Mouse (Mus musculus): ENCODE results near the gene Tmem174. TPM values are rescaled to one million over a fixed set of nuclear protein-coding genes. Genes with fewer than 3 reads are reported as not detected.

The Tmem174 gene
- not detected for polyA plus RNA-seq (2015; fragmentation: Illumina TruSeq; extraction: RNeasy Lipid Tissue Mini Kit (QIAGEN cat#74804); ENCODE audit: low read depth, low replicate concordance)

DNA sequence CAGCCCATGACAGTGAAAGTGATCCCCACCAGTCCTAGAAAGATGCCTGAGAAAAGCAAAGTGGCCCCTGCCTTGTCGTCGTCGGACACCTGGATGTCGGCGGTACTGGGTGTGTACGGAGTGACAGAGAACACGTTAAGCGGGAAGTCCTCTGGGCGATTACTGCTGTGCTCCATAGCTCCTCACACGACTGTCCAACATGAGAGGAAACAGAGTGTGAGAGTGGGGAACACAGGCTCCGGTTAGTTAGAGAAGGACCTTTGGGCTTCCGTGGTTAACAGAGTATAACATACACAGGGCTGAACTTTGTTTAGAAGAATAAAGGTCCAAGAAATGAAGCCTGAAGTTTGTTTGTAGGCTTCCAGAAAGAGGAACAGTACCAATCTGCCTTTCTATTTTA lies at the start of gene Tmem174:
Gene Tmem174 (minus strand): TSS at position 266 of the 400 bp plus-strand sequence.

Other genes with a start within 250 kb of the Tmem174 start
- not detected for gene Gm10320, start 145.4 kb downstream of the Tmem174 start, polyA plus RNA-seq (2015; fragmentation: Illumina TruSeq; extraction: RNeasy Lipid Tissue Mini Kit (QIAGEN cat#74804); ENCODE audit: low read depth, low replicate concordance)
- not detected for gene Tmem171, start 57.4 kb upstream of the Tmem174 start, polyA plus RNA-seq (2015; fragmentation: Illumina TruSeq; extraction: RNeasy Lipid Tissue Mini Kit (QIAGEN cat#74804); ENCODE audit: low read depth, low replicate concordance)
- gene Fcho2, start 178.0 kb upstream of the Tmem174 start, polyA plus RNA-seq (2015; fragmentation: Illumina TruSeq; extraction: RNeasy Lipid Tissue Mini Kit (QIAGEN cat#74804); ENCODE audit: low read depth, low replicate concordance): 32.1 TPM

Measured in brain, adult 10 weeks (tissue).